ENCODE assay signal across 9 mouse cellular contexts in the genomic region with DNA sequence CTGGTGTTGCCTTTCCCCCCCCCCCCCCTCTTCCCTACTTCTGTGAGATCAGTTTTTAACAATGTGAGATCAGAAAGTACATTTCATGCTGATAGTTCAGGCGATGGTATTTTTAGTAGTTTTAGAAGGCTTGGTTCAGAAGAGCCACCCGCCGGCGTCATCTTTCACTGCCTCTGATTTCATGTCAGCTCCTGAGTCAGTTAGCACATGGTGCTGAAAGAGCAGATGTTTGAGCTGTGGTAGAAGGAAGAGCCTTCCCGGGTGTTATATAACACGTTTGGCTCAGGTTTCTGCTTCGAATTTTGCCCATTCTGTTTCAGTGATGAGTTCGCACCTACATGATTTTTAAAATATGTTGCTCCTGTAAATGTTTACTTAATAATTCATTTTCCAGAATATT.
A peak's percentile ranks its signal among the peaks of the same experiment; 100 is the strongest.
DNase-seq lines count a peak whose midpoint lies in the region; TF ChIP-seq lines count a peak whose summit lies in the region.
"Had no signal": no experiment of that assay in that cellular context is flagged by ENCODE, and none has a peak within 500 bp of the region (broad histone marks: within the 10 kb centered on the region; RNA-seq: fewer than 3 reads in every experiment).

No protein-coding gene starts in this region.

- no peak overlapping the region for H3K4me3 ChIP-seq in cortical plate, adult 2 months (ENCODE audit: insufficient read depth, low read length)
- H3K4me3 ChIP-seq: erythroblast, embryonic 14.5 days had no signal

- H3K27ac ChIP-seq in cortical plate, adult 2 months (ENCODE audit: insufficient read depth, low read length) = peak overlapping the region; percentile 15

- peaks cover 3% of the 10 kb centered on the region; the same call in 1 of the 2 replicates for H3K4me1 ChIP-seq in cortical plate, adult 2 months (ENCODE audit: control insufficient read depth, insufficient read depth, low read length)

- DNase-seq in gastrocnemius, adult 18-20 months (ENCODE audit: low spot score) = peak; percentile 44
- no peak for DNase-seq in gastrocnemius, postnatal 14 days
- DNase-seq in 3T3-L1 (ENCODE audit: low read depth, low spot score) = peak; percentile 47
- DNase-seq in layer of hippocampus, adult 9-11 months = peak; percentile 91
- DNase-seq in skeletal muscle tissue, adult 2 months (ENCODE audit: low read depth, low spot score) = peak; percentile 80
- DNase-seq in urinary bladder, adult 18-20 months (ENCODE audit: low spot score in 2 of 2) = no peak
- DNase-seq in ovary, postnatal 36 days (ENCODE audit: low spot score) = no peak

- TF ChIP-seq CTCF in cortical plate, adult 2 months (IDR thresholded peaks at IDR 0.05; ENCODE audit: extremely low read depth, insufficient read depth, low read length) = no peak

- intact Hi-C loops in gastrocnemius, postnatal 14 days (cut with DNase I; ENCODE audit: low total_unique reads) = no loop called here

- TF ChIP-seq POLR2A in cortical plate, adult 2 months (IDR thresholded peaks at IDR 0.05; ENCODE audit: extremely low read depth, insufficient read depth, low read length) = no peak

Comparison
In these comparisons a context has a peak if more than half of its experiments do, and no peak if none do; other contexts are left out.
1. DNase-seq: peak in gastrocnemius, adult 18-20 months (single experiment), 3T3-L1 (single experiment), layer of hippocampus, adult 9-11 months (single experiment) and skeletal muscle tissue, adult 2 months (single experiment); none in gastrocnemius, postnatal 14 days (single experiment), urinary bladder, adult 18-20 months (0 of 2) and ovary, postnatal 36 days (single experiment).